Mouse (Mus musculus): ENCODE data around the gene Atf6.

DNA sequence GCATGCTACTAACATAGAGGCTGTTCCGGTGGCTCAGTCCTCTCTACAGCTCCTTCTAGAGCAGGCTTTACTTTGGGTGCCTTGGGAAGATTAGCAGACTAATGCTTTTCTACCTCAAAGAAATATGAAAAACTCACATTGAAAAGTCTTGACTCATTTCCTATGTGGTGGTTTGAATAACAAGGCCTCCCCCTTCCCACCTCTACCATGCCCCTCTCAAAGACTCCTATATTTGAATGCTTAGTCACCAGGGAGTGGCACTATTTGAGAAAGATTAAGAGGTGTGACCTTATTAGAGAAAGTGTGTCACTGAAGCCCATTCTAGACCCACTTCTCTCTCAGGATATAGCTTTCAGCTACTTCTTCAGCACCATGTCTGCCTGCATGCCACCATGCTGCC lies 37.8 kb downstream of the Atf6 start:
- TF ChIP-seq POLR2A (IDR thresholded peaks at IDR 0.05; ENCODE audit: low read depth, low read length) = no peak
- TF ChIP-seq CTCF (IDR thresholded peaks at IDR 0.05; ENCODE audit: extremely low read depth, insufficient read depth, insufficient read length, insufficient replicate concordance) = no peak
